Mouse (Mus musculus): ENCODE measurements around the gene Rnf220.

Gene Rnf220

GRCm38 (mm10) chr4:117393027-117393426, 103.8 kb downstream of the Rnf220 start:
- in situ Hi-C loops (cut with MboI; ENCODE audit: low pct_unique_long_range_greater_than_20kb in 1 of 2, low sequenced_read_pairs in 2 of 2, unreplicated experiment in 1 of 2), result no loop called here

- in situ Hi-C loops (cut with MboI; ENCODE audit: low pct_unique_long_range_greater_than_20kb in 1 of 2, low sequenced_read_pairs in 2 of 2, unreplicated experiment in 1 of 2), result no loop called here
Measured at GRCm38 (mm10) chr4:117392391-117392790, 104.5 kb downstream of the Rnf220 start.

- in situ Hi-C loops (cut with MboI; ENCODE audit: low pct_unique_long_range_greater_than_20kb in 1 of 2, low sequenced_read_pairs in 2 of 2, unreplicated experiment in 1 of 2), result no loop called here
Measured at GRCm38 (mm10) chr4:117391966-117392365, 104.9 kb downstream of the Rnf220 start.

- in situ Hi-C loops (cut with MboI; ENCODE audit: low pct_unique_long_range_greater_than_20kb in 1 of 2, low sequenced_read_pairs in 2 of 2, unreplicated experiment in 1 of 2), result no loop called here
Measured at GRCm38 (mm10) chr4:117390850-117391795, 105.7 kb downstream of the Rnf220 start.

- in situ Hi-C loops (cut with MboI; ENCODE audit: low pct_unique_long_range_greater_than_20kb in 1 of 2, low sequenced_read_pairs in 2 of 2, unreplicated experiment in 1 of 2), result no loop called here
Measured at GRCm38 (mm10) chr4:117389264-117390054, 107.4 kb downstream of the Rnf220 start.

- in situ Hi-C loops (cut with MboI; ENCODE audit: low pct_unique_long_range_greater_than_20kb in 1 of 2, low sequenced_read_pairs in 2 of 2, unreplicated experiment in 1 of 2), result no loop called here
Measured at GRCm38 (mm10) chr4:117385247-117385646, 111.6 kb downstream of the Rnf220 start.

GRCm38 (mm10) chr4:117381846-117382245, 115.0 kb downstream of the Rnf220 start:
- in situ Hi-C loops (cut with MboI; ENCODE audit: low pct_unique_long_range_greater_than_20kb in 1 of 2, low sequenced_read_pairs in 2 of 2, unreplicated experiment in 1 of 2), result no loop called here

GRCm38 (mm10) chr4:117380558-117380935, 116.3 kb downstream of the Rnf220 start:
- in situ Hi-C loops (cut with MboI; ENCODE audit: low pct_unique_long_range_greater_than_20kb in 1 of 2, low sequenced_read_pairs in 2 of 2, unreplicated experiment in 1 of 2), result no loop called here

GRCm38 (mm10) chr4:117379803-117380557, 116.9 kb downstream of the Rnf220 start:
- in situ Hi-C loops (cut with MboI; ENCODE audit: low pct_unique_long_range_greater_than_20kb in 1 of 2, low sequenced_read_pairs in 2 of 2, unreplicated experiment in 1 of 2), result loop anchor here in 1 of 2 experiments (5.0 kb wide), 1 partner anchor 53 kb away; no protein-coding TSS in a partner anchor

- in situ Hi-C loops (cut with MboI; ENCODE audit: low pct_unique_long_range_greater_than_20kb in 1 of 2, low sequenced_read_pairs in 2 of 2, unreplicated experiment in 1 of 2), result no loop called here
Measured at GRCm38 (mm10) chr4:117374078-117374540, 122.7 kb downstream of the Rnf220 start.

- in situ Hi-C loops (cut with MboI; ENCODE audit: low pct_unique_long_range_greater_than_20kb in 1 of 2, low sequenced_read_pairs in 2 of 2, unreplicated experiment in 1 of 2), result no loop called here
Measured at GRCm38 (mm10) chr4:117373324-117374077, 123.4 kb downstream of the Rnf220 start.

GRCm38 (mm10) chr4:117371896-117372295, 125.0 kb downstream of the Rnf220 start:
- in situ Hi-C loops (cut with MboI; ENCODE audit: low pct_unique_long_range_greater_than_20kb in 1 of 2, low sequenced_read_pairs in 2 of 2, unreplicated experiment in 1 of 2), result no loop called here

GRCm38 (mm10) chr4:117370354-117370753, 126.5 kb downstream of the Rnf220 start:
- in situ Hi-C loops (cut with MboI; ENCODE audit: low pct_unique_long_range_greater_than_20kb in 1 of 2, low sequenced_read_pairs in 2 of 2, unreplicated experiment in 1 of 2), result no loop called here

- in situ Hi-C loops (cut with MboI; ENCODE audit: low pct_unique_long_range_greater_than_20kb in 1 of 2, low sequenced_read_pairs in 2 of 2, unreplicated experiment in 1 of 2), result no loop called here
Measured at GRCm38 (mm10) chr4:117369571-117369970, 127.3 kb downstream of the Rnf220 start.

- in situ Hi-C loops (cut with MboI; ENCODE audit: low pct_unique_long_range_greater_than_20kb in 1 of 2, low sequenced_read_pairs in 2 of 2, unreplicated experiment in 1 of 2), result no loop called here
Measured at GRCm38 (mm10) chr4:117367365-117367764, 129.5 kb downstream of the Rnf220 start.

GRCm38 (mm10) chr4:117362085-117362484, 134.8 kb downstream of the Rnf220 start:
- in situ Hi-C loops (cut with MboI; ENCODE audit: low pct_unique_long_range_greater_than_20kb in 1 of 2, low sequenced_read_pairs in 2 of 2, unreplicated experiment in 1 of 2), result no loop called here

GRCm38 (mm10) chr4:117361558-117361873, 135.3 kb downstream of the Rnf220 start:
- in situ Hi-C loops (cut with MboI; ENCODE audit: low pct_unique_long_range_greater_than_20kb in 1 of 2, low sequenced_read_pairs in 2 of 2, unreplicated experiment in 1 of 2), result no loop called here

Measured in mouse embryonic stem cell (cell line).